ENCODE assay signal across 9 mouse cellular contexts in genomic region chr12:53124131-53124530, GRCm38 (mm10).
DNase-seq lines count a peak whose midpoint lies in the region; ATAC-seq lines count a peak whose summit lies in the region.
"Had no signal": no experiment of that assay in that cellular context is flagged by ENCODE, and none has a peak within 500 bp of the region (broad histone marks: within the 10 kb centered on the region; RNA-seq: fewer than 3 reads in every experiment).

No protein-coding gene starts in this region.

- no peaks in the 10 kb centered on the region for H3K4me1 ChIP-seq in heart, embryonic 11.5 days (ENCODE audit: control insufficient read depth, insufficient read depth, low read length)

- H3K27ac ChIP-seq in heart, embryonic 11.5 days (ENCODE audit: low read depth, low read length): no peak overlapping the region
- H3K27ac ChIP-seq: limb, embryonic 15.5 days had no signal

- ATAC-seq in heart, embryonic 11.5 days (replicated peaks; ENCODE audit: insufficient number of reproducible peaks, low FRiP score, low TSS enrichment): no peak
- ATAC-seq in erythroid progenitor cell, adult 5-6 weeks (replicated peaks; ENCODE audit: low FRiP score, poor library complexity, severe bottlenecking): no peak
- no peak for ATAC-seq in erythroblast, adult 5-6 weeks (replicated peaks; ENCODE audit: low FRiP score, poor library complexity, severe bottlenecking)

- H3K9me3 ChIP-seq in heart, embryonic 11.5 days (replicated peaks; ENCODE audit: control insufficient read depth, low read length): no peaks in the 10 kb centered on the region
- H3K9me3 ChIP-seq: limb, embryonic 15.5 days had no signal

- H3K4me2 ChIP-seq in heart, embryonic 11.5 days: no peak overlapping the region
- H3K4me2 ChIP-seq: limb, embryonic 15.5 days had no signal

- H3K9ac ChIP-seq in heart, embryonic 11.5 days (ENCODE audit: low read depth, low read length): no peak overlapping the region
- H3K9ac ChIP-seq: limb, embryonic 15.5 days had no signal

- peak; percentile 71 to 77 for DNase-seq in heart, adult 18-20 months
- peak; percentile 20 for DNase-seq in fibroblast of lung, adult 2 months (ENCODE audit: low read depth)
- DNase-seq in heart, postnatal 4 days: peak; percentile 57
- peak; percentile 21 to 23 for DNase-seq in left cerebral cortex, adult 18-20 months (ENCODE audit: low spot score in 2 of 2)
- peak; percentile 24 for DNase-seq in right cerebral cortex, postnatal 14 days

- H3K27me3 ChIP-seq in heart, embryonic 11.5 days (ENCODE audit: control insufficient read depth, insufficient read depth, low read length): no peaks in the 10 kb centered on the region
- H3K27me3 ChIP-seq: limb, embryonic 15.5 days had no signal

- H3K4me3 ChIP-seq in heart, embryonic 11.5 days (ENCODE audit: low read depth, low read length): no peak overlapping the region
- H3K4me3 ChIP-seq: limb, embryonic 15.5 days had no signal

- WGBS in heart, embryonic 11.5 days (ENCODE audit: insufficient replicate concordance): 68% methylated on average over 7 of the region's 7 CpGs

- no peaks in the 10 kb centered on the region for H3K36me3 ChIP-seq in heart, embryonic 11.5 days (ENCODE audit: control insufficient read depth, insufficient read depth, low read length)
- H3K36me3 ChIP-seq: limb, embryonic 15.5 days had no signal

Comparison
In these comparisons a context has a peak if more than half of its experiments do, and no peak if none do; other contexts are left out.
1. DNase-seq: peak in every context shown above with its lines; median percentile 74 in heart, adult 18-20 months; 57 in heart, postnatal 4 days; 24 in right cerebral cortex, postnatal 14 days; 22 in left cerebral cortex, adult 18-20 months; 20 in fibroblast of lung, adult 2 months.